Mouse (Mus musculus) intestine, embryonic 16.5 days (tissue): ENCODE results near the gene Cldn34c3. TPM values are rescaled to one million over a fixed set of nuclear protein-coding genes. Genes with fewer than 3 reads are reported as not detected.
"Not testable (repeated sequence)": the region's sequence is repeated elsewhere in the genome, so short reads cannot be mapped to it uniquely, and the experiment has no call there.

Source experiments
- ATAC-seq: fragments of 200-750 bp; cut with Nextera tagmentation; 2 replicates; pipeline ENCODE4 v1.8.0; 2017; ENCODE audit warnings: moderate TSS enrichment, moderate library complexity
- H3K27ac ChIP-seq: fragments of 300-500 bp; sonication (generic); 2 replicates; pipeline ENCODE4 v1.5.1; 2014; ENCODE audit warnings: mild to moderate bottlenecking, low read length
- H3K27me3 ChIP-seq: fragments of 300-500 bp; sonication (generic); replicated peaks from 2 replicates; pipeline ENCODE4 v1.6.1; 2014; ENCODE audit warnings: low read length, control low read depth, mixed read lengths; ENCODE audit not compliant: control insufficient read depth, insufficient read depth
- H3K36me3 ChIP-seq: fragments of 300-500 bp; sonication (generic); 2 replicates; pipeline ENCODE4 v1.6.1; 2014; ENCODE audit warnings: low read length, control low read depth; ENCODE audit not compliant: control insufficient read depth, insufficient read depth
- H3K4me1 ChIP-seq: fragments of 300-500 bp; sonication (generic); 2 replicates; pipeline ENCODE4 v1.6.1; 2014; ENCODE audit warnings: low read length, control low read depth, mixed read lengths; ENCODE audit not compliant: control insufficient read depth, insufficient read depth
- H3K4me2 ChIP-seq: fragments of 300-500 bp; sonication (generic); 2 replicates; pipeline ENCODE4 v1.6.1; 2014; ENCODE audit warnings: low read depth, low read length, control low read depth
- H3K4me3 ChIP-seq: fragments of 300-500 bp; sonication (generic); 2 replicates; pipeline ENCODE4 v1.5.1; 2014; ENCODE audit warnings: mild to moderate bottlenecking, low read length
- H3K9ac ChIP-seq: fragments of 300-500 bp; sonication (generic); 2 replicates; pipeline ENCODE4 v1.6.1; 2014; ENCODE audit warnings: low read depth, low read length
- H3K9me3 ChIP-seq: fragments of 300-500 bp; sonication (generic); 2 replicates; pipeline ENCODE4 v1.6.1; 2016; ENCODE audit warnings: low read length, control low read depth; ENCODE audit not compliant: control insufficient read depth
- polyA plus RNA-seq: library from polyadenylated mRNA; unstranded; fragments of >200 nt; fragmentation: Nextera tagmentation; extraction: Ambion mirVana; gene quantifications from 2 replicates; pipeline ENCODE4 v1.2.1, GENCODE M21; 2015

Gene Cldn34c3
- not detected in 2 replicates for polyA plus RNA-seq

DNA sequence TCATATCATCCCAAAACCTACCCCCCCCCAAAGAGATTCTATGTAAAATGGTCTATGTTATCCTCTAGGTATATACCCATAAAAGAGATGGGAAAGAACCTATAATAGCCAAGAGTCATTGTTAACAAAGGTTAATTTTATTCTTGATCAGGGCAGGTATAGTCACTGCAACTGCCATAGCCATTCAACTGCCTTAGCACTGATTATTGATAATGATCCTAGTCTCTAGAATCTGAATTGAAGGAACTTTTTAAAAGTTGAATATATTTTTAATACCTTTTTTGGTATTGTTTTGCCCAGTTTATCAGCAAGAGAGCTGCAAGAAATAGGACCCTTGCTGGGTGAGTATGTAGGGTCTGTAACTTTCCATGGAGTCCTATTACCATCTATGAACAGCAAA is at the start of gene Cldn34c3:
Gene Cldn34c3 (plus strand): TSS at position 301 of the 400 bp plus-strand sequence.
- H3K4me2 ChIP-seq, ATAC-seq, H3K27me3 ChIP-seq: not testable (repeated sequence)

More for the DNA sequence above, at the start of gene Cldn34c3:
- not testable (repeated sequence) for H3K36me3 ChIP-seq, H3K9me3 ChIP-seq, H3K4me1 ChIP-seq, H3K4me3 ChIP-seq, H3K27ac ChIP-seq, H3K9ac ChIP-seq

Other genes starting within 250 kb of the Cldn34c3 start
- gene Cldn34c2, start 212.0 kb upstream of the Cldn34c3 start, polyA plus RNA-seq: not detected in 2 replicates
- gene Gm17467, start 88.9 kb upstream of the Cldn34c3 start, polyA plus RNA-seq: not detected in 2 replicates